Mouse (Mus musculus): ENCODE data around the gene Taf12. TPM values are rescaled to one million over a fixed set of nuclear protein-coding genes. Genes with fewer than 3 reads are reported as not detected.
A peak's percentile ranks its signal among the peaks of the same experiment; 100 is the strongest.

Taf12 gene
- polyA plus RNA-seq, 1 experiment from 2014 or later, result 51.7 TPM

DNA sequence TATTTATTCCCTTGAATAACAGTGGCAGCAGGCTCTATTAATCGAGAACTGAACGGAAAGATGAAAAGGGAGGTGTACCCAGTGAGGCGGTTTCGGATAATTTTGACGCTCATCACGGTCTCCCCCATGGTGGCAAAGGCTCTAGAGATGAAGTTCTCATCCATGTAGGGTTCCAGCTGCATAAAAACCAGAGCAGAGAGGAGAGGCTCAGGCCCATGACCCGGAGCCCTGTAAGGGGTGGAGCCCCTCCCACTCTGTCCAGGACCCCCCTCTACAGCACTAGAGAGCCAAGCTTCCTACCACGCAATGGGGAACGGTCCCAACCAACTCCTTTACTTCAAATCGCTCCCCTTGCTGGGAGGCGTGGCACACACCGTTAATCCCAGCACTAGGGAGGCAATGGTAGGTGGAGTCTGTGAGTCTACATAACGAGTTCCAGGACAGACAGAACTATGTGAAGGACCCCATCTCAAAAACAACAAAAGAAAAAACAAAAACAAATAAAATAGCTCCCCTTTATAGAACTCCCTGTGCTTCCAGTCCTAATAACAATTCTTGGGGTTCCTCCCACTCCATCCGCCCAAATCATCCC lies 54.3 kb downstream of the Taf12 start:
- H3K27ac ChIP-seq, result peak overlapping the region; percentile 87
- H3K9ac ChIP-seq, result peak overlapping the region; percentile 87
- H3K4me3 ChIP-seq, result peak overlapping the region; percentile 78
- ATAC-seq (ENCODE audit: insufficient number of reproducible peaks, insufficient read depth, low FRiP score, low TSS enrichment), result 0 out of 2 replicates have a peak, but pooled peaks have one; percentile 7
- no peaks in the 10 kb centered on the region for H3K27me3 ChIP-seq
- H3K9me3 ChIP-seq, result no peaks in the 10 kb centered on the region
- peaks cover 44% of the 10 kb centered on the region for H3K36me3 ChIP-seq
- 50% methylated on average over 14 of the region's 14 CpGs for WGBS
- H3K4me2 ChIP-seq (replicated peaks), result peak overlapping the region; percentile 72
- H3K4me1 ChIP-seq, result peaks cover 10% of the 10 kb centered on the region

DNA sequence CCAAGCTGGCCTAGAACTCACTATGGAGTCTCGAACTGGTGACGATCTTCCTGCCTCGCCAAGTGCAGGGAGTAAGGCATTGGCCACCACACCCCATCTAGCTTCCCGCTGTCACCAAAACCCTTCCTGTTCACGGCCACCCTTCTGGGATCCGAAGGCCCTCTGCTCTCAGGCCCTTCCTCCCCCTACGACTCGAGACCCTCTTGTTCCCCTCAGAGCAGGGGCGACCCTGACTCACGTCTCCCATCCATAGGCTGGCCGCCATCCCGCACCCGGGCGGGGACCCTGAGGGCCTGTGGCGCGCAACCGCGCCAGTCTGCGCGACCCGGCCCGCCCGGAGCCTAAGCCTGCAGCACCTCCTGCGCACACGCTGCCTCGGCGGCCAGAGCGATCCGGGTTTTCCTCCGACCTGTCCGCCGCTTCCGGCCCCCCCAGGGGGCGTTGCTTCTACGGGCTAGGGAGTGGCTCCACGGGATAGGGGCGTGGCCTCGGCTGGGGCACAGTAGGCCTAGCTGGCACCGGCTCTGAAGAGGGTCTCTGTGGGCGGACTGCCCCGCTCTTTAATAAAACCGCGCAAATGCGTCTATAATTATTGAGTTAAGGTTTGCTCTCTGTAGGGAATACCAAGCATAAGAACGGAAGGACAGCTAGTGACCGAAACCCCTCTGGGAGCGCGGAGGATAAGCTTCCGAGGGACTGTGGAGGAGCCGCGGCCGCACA lies 55.1 kb downstream of the Taf12 start, which contains the start of gene Trnau1ap:
TSS of gene Trnau1ap (minus strand) at position 424 of the 720 bp plus-strand sequence.
- peaks cover 44% of the 10 kb centered on the region for H3K36me3 ChIP-seq
- H3K27ac ChIP-seq, result peak within 1 kb of the TSS; percentile 87
- peak within 1 kb of the TSS; percentile 78 for H3K4me3 ChIP-seq
- H3K9ac ChIP-seq, result peak within 1 kb of the TSS; percentile 87
- no peaks in the 10 kb centered on the region for H3K9me3 ChIP-seq
- no peaks in the 10 kb centered on the region for H3K27me3 ChIP-seq
- peak within 1 kb of the TSS; percentile 72 for H3K4me2 ChIP-seq (replicated peaks)
- H3K4me1 ChIP-seq, result peaks cover 10% of the 10 kb centered on the region
- WGBS, result under 1% methylated on average over 52 of the region's 52 CpGs
- ATAC-seq (ENCODE audit: insufficient number of reproducible peaks, insufficient read depth, low FRiP score, low TSS enrichment), result peak; percentile 93

- 8% methylated on average over 10 of the region's 10 CpGs for WGBS
- Histone ChIP-seq H3K27ac (peak overlapping the region; percentile 87), H3K9ac (peak overlapping the region; percentile 87), H3K4me2 (replicated peaks) (peak overlapping the region; percentile 72), H3K27me3 (no peaks in the 10 kb centered on the region), H3K9me3 (no peaks in the 10 kb centered on the region), H3K4me1 (peaks cover 10% of the 10 kb centered on the region), H3K4me3 (peak overlapping the region; percentile 78), H3K36me3 (peaks cover 44% of the 10 kb centered on the region)
- peak; percentile 37; the same call in 1 of the 2 replicates for ATAC-seq (ENCODE audit: insufficient number of reproducible peaks, insufficient read depth, low FRiP score, low TSS enrichment)
These were observed 55.7 kb downstream of the Taf12 start for GRCm38 (mm10) chr4:132329835-132330354.

GRCm38 (mm10) chr4:132331960-132332359 lies 57.8 kb downstream of the Taf12 start:
- no peak overlapping the region for H3K4me3 ChIP-seq
- no peaks in the 10 kb centered on the region for H3K9me3 ChIP-seq
- 81% methylated on average over 3 of the region's 3 CpGs for WGBS
- H3K27ac ChIP-seq, result no peak overlapping the region
- H3K4me2 ChIP-seq (replicated peaks), result no peak overlapping the region
- no peak for ATAC-seq (ENCODE audit: insufficient number of reproducible peaks, insufficient read depth, low FRiP score, low TSS enrichment)
- H3K36me3 ChIP-seq, result peaks cover 55% of the 10 kb centered on the region
- H3K9ac ChIP-seq, result no peak overlapping the region
- peaks cover 10% of the 10 kb centered on the region for H3K4me1 ChIP-seq
- H3K27me3 ChIP-seq, result no peaks in the 10 kb centered on the region

DNA sequence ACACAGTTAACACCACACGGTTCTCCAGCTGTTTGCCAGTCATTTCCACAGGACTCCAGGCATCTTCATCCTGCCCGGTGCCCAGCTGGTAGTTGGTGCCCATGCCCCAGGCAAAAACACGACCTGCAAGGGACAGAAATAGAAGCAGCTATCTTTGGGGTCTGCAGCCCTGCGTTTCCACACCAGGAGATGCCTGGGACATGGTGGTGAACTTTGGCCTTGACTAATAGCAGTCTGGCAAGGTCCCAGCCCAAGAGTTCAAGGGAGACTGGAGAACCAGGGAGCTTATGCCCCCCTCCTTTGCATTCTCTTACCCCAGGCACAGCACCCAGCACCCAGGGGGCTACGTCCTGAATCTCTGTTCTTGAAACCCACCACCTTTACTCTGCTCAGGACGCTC lies 58.7 kb downstream of the Taf12 start:
- Histone ChIP-seq H3K4me1 (peaks cover 10% of the 10 kb centered on the region), H3K27me3 (no peaks in the 10 kb centered on the region), H3K27ac (no peak overlapping the region), H3K4me2 (replicated peaks) (no peak overlapping the region), H3K9me3 (no peaks in the 10 kb centered on the region), H3K9ac (no peak overlapping the region), H3K36me3 (peaks cover 64% of the 10 kb centered on the region), H3K4me3 (no peak overlapping the region)
- 83% methylated on average over 6 of the region's 6 CpGs for WGBS
- ATAC-seq (ENCODE audit: insufficient number of reproducible peaks, insufficient read depth, low FRiP score, low TSS enrichment), result no peak

GRCm38 (mm10) chr4:132338943-132339342 lies 64.8 kb downstream of the Taf12 start:
- Histone ChIP-seq H3K27me3 (no peaks in the 10 kb centered on the region), H3K4me1 (peaks cover 7% of the 10 kb centered on the region), H3K27ac (no peak overlapping the region), H3K36me3 (peaks cover 57% of the 10 kb centered on the region), H3K4me3 (no peak overlapping the region), H3K4me2 (replicated peaks) (no peak overlapping the region), H3K9me3 (no peaks in the 10 kb centered on the region), H3K9ac (no peak overlapping the region)
- WGBS, result 93% methylated on average over 13 of the region's 13 CpGs
- no peak for ATAC-seq (ENCODE audit: insufficient number of reproducible peaks, insufficient read depth, low FRiP score, low TSS enrichment)

GRCm38 (mm10) chr4:132341451-132341850 lies 67.3 kb downstream of the Taf12 start:
- no peaks in the 10 kb centered on the region for H3K9me3 ChIP-seq
- WGBS, result 88% methylated on average over 3 of the region's 3 CpGs
- no peak overlapping the region for H3K4me2 ChIP-seq (replicated peaks)
- H3K9ac ChIP-seq, result no peak overlapping the region
- peaks cover 33% of the 10 kb centered on the region for H3K36me3 ChIP-seq
- no peaks in the 10 kb centered on the region for H3K27me3 ChIP-seq
- H3K4me1 ChIP-seq, result peaks cover 17% of the 10 kb centered on the region
- H3K4me3 ChIP-seq, result no peak overlapping the region
- no peak overlapping the region for H3K27ac ChIP-seq
- ATAC-seq (ENCODE audit: insufficient number of reproducible peaks, insufficient read depth, low FRiP score, low TSS enrichment), result no peak

GRCm38 (mm10) chr4:132344403-132345134 lies 70.4 kb downstream of the Taf12 start:
- Histone ChIP-seq H3K27ac (peak overlapping the region; percentile 64; the same call in 1 of the 2 replicates), H3K27me3 (no peaks in the 10 kb centered on the region), H3K36me3 (peaks cover 4% of the 10 kb centered on the region), H3K4me3 (peak overlapping the region; percentile 88), H3K9me3 (no peaks in the 10 kb centered on the region), H3K9ac (peak overlapping the region; percentile 81), H3K4me2 (replicated peaks) (peak overlapping the region; percentile 95), H3K4me1 (peaks cover 17% of the 10 kb centered on the region)
- WGBS, result 7% methylated on average over 13 of the region's 13 CpGs
- ATAC-seq (ENCODE audit: insufficient number of reproducible peaks, insufficient read depth, low FRiP score, low TSS enrichment), result no peak

Other genes starting within 250 kb of the Taf12 start
- gene Gm10300, start 199.7 kb upstream of the Taf12 start, polyA plus RNA-seq (2016; fragmentation: Nextera tagmentation; extraction: Ambion mirVana), result not detected in 2 replicates
- 117 and 125 TPM in 2 replicates for gene Epb41, start 199.1 kb upstream of the Taf12 start, polyA plus RNA-seq (2016; fragmentation: Nextera tagmentation; extraction: Ambion mirVana)
- gene Oprd1, start 129.9 kb upstream of the Taf12 start, polyA plus RNA-seq (2016; fragmentation: Nextera tagmentation; extraction: Ambion mirVana), result 0.51 and 0.52 TPM in 2 replicates
- 131 and 140 TPM in 2 replicates for gene Ythdf2, start 62.1 kb upstream of the Taf12 start, polyA plus RNA-seq (2016; fragmentation: Nextera tagmentation; extraction: Ambion mirVana)
- 43.0 and 43.3 TPM in 2 replicates for gene Gmeb1, start 12.8 kb upstream of the Taf12 start, polyA plus RNA-seq (2016; fragmentation: Nextera tagmentation; extraction: Ambion mirVana)
- 1.4 and 1.8 TPM in 2 replicates for gene Rab42, start 29.0 kb downstream of the Taf12 start, polyA plus RNA-seq (2016; fragmentation: Nextera tagmentation; extraction: Ambion mirVana)
- gene Trnau1ap, start 55.2 kb downstream of the Taf12 start, polyA plus RNA-seq (2016; fragmentation: Nextera tagmentation; extraction: Ambion mirVana), result 80.1 and 80.5 TPM in 2 replicates
- gene Rcc1, start 79.2 kb downstream of the Taf12 start, polyA plus RNA-seq (2016; fragmentation: Nextera tagmentation; extraction: Ambion mirVana), result 86.3 and 88.2 TPM in 2 replicates
- gene Phactr4, start 148.1 kb downstream of the Taf12 start, polyA plus RNA-seq (2016; fragmentation: Nextera tagmentation; extraction: Ambion mirVana), result 18.5 and 22.9 TPM in 2 replicates
- gene Med18, start 189.5 kb downstream of the Taf12 start, polyA plus RNA-seq (2016; fragmentation: Nextera tagmentation; extraction: Ambion mirVana), result 29.1 and 32.1 TPM in 2 replicates
- gene Sesn2, start 236.1 kb downstream of the Taf12 start, polyA plus RNA-seq (2016; fragmentation: Nextera tagmentation; extraction: Ambion mirVana), result 10.4 and 11.4 TPM in 2 replicates

All from embryonic facial prominence, embryonic 12.5 days (tissue).